Comparison of ENCODE assay signal across 8 mouse cellular contexts in genomic region chr2:58532260-58532850, GRCm38 (mm10). TPM values are rescaled to one million over a fixed set of nuclear protein-coding genes. Genes with fewer than 3 reads are reported as not detected.
DNase-seq lines count a peak whose midpoint lies in the region; ATAC-seq and TF ChIP-seq lines count a peak whose summit lies in the region.

No protein-coding gene starts in this region.

- no peak for TF ChIP-seq POLR2A in limb, embryonic 14.5 days (IDR thresholded peaks at IDR 0.05; ENCODE audit: borderline replicate concordance, extremely low read depth, insufficient read depth, insufficient read length)

- peak; percentile 39 for DNase-seq in 416B (ENCODE audit: low read depth)
- DNase-seq in c-Kit-positive CD71-negative TER-119-negative erythroid progenitor cells, embryonic 14.5 days (ENCODE audit: low read depth): peak; percentile 26
- DNase-seq in kidney, postnatal 0 days (ENCODE audit: low spot score): peak; percentile 94
- peak; percentile 91 for DNase-seq in limb, embryonic 14.5 days (ENCODE audit: low spot score)
- DNase-seq in midbrain, embryonic 14.5 days: peak; percentile 88

- no peaks in the 10 kb centered on the region for H3K27me3 ChIP-seq in forebrain, embryonic 13.5 days
- H3K27me3 ChIP-seq in heart, embryonic 15.5 days: no peaks in the 10 kb centered on the region
- no peaks in the 10 kb centered on the region for H3K27me3 ChIP-seq in kidney, postnatal 0 days (ENCODE audit: insufficient read depth, low read length)
- no peaks in the 10 kb centered on the region for H3K27me3 ChIP-seq in limb, embryonic 14.5 days (ENCODE audit: control insufficient read depth, insufficient read depth, low read length)
- H3K27me3 ChIP-seq in midbrain, embryonic 14.5 days (ENCODE audit: control insufficient read depth, insufficient read depth, low read length): no peaks in the 10 kb centered on the region
- H3K27me3 ChIP-seq in stomach, embryonic 16.5 days (ENCODE audit: control insufficient read depth, insufficient read depth, low read length): no peaks in the 10 kb centered on the region

- H3K4me2 ChIP-seq in forebrain, embryonic 13.5 days: peak overlapping the region; percentile 36
- H3K4me2 ChIP-seq in heart, embryonic 15.5 days: peak overlapping the region; percentile 35
- H3K4me2 ChIP-seq in kidney, postnatal 0 days (ENCODE audit: low read length): peak overlapping the region; percentile 39
- H3K4me2 ChIP-seq in limb, embryonic 14.5 days (replicated peaks; ENCODE audit: low read depth, low read length, severe bottlenecking): peak overlapping the region; percentile 35
- peak overlapping the region; percentile 36 for H3K4me2 ChIP-seq in midbrain, embryonic 14.5 days (ENCODE audit: low read length)
- H3K4me2 ChIP-seq in stomach, embryonic 16.5 days (ENCODE audit: low read depth, low read length): peak overlapping the region; percentile 27

- no peaks in the 10 kb centered on the region for H3K36me3 ChIP-seq in forebrain, embryonic 13.5 days (ENCODE audit: poor library complexity, severe bottlenecking)
- H3K36me3 ChIP-seq in heart, embryonic 15.5 days: no peaks in the 10 kb centered on the region
- no peaks in the 10 kb centered on the region for H3K36me3 ChIP-seq in kidney, postnatal 0 days (ENCODE audit: insufficient read depth, low read length)
- H3K36me3 ChIP-seq in limb, embryonic 14.5 days (ENCODE audit: control insufficient read depth, insufficient read depth, low read length): peaks cover 11% of the 10 kb centered on the region
- no peaks in the 10 kb centered on the region for H3K36me3 ChIP-seq in midbrain, embryonic 14.5 days (ENCODE audit: control insufficient read depth, insufficient read depth, low read length)
- H3K36me3 ChIP-seq in stomach, embryonic 16.5 days (ENCODE audit: control insufficient read depth, insufficient read depth, low read length): no peaks in the 10 kb centered on the region

- WGBS in forebrain, embryonic 13.5 days: 10% methylated on average over 10 of the region's 10 CpGs
- WGBS in heart, embryonic 15.5 days: 16% methylated on average over 10 of the region's 10 CpGs
- 5% methylated on average over 10 of the region's 10 CpGs for WGBS in kidney, postnatal 0 days
- 6% methylated on average over 10 of the region's 10 CpGs for WGBS in limb, embryonic 14.5 days
- WGBS in midbrain, embryonic 14.5 days: 17% methylated on average over 10 of the region's 10 CpGs
- 11% methylated on average over 10 of the region's 10 CpGs for WGBS in stomach, embryonic 16.5 days

- no peak for TF ChIP-seq CTCF in kidney, postnatal 0 days (IDR thresholded peaks at IDR 0.05; ENCODE audit: low read depth)

- 0 out of 2 replicates have a peak overlapping the region, but pooled peaks have one; percentile 9 for H3K4me3 ChIP-seq in forebrain, embryonic 13.5 days
- H3K4me3 ChIP-seq in heart, embryonic 15.5 days: 0 out of 2 replicates have a peak overlapping the region, but pooled peaks have one; percentile 1
- no peak overlapping the region for H3K4me3 ChIP-seq in kidney, postnatal 0 days (replicated peaks; ENCODE audit: low read depth, low read length)
- H3K4me3 ChIP-seq in limb, embryonic 14.5 days (replicated peaks; ENCODE audit: low read length): no peak overlapping the region
- H3K4me3 ChIP-seq in midbrain, embryonic 14.5 days (replicated peaks; ENCODE audit: low read depth, low read length): no peak overlapping the region; the same call in 1 of the 2 replicates
- H3K4me3 ChIP-seq in stomach, embryonic 16.5 days (replicated peaks; ENCODE audit: low read length): 0 out of 2 replicates have a peak overlapping the region, but pooled peaks have one; percentile 1

- H3K9ac ChIP-seq in forebrain, embryonic 13.5 days: no peak overlapping the region
- no peak overlapping the region for H3K9ac ChIP-seq in heart, embryonic 15.5 days
- H3K9ac ChIP-seq in kidney, postnatal 0 days (ENCODE audit: low read depth, low read length): no peak overlapping the region
- no peak overlapping the region for H3K9ac ChIP-seq in limb, embryonic 14.5 days (ENCODE audit: low read depth, low read length, severe bottlenecking)
- no peak overlapping the region for H3K9ac ChIP-seq in midbrain, embryonic 14.5 days (replicated peaks; ENCODE audit: low read length)
- no peak overlapping the region for H3K9ac ChIP-seq in stomach, embryonic 16.5 days (ENCODE audit: low read length)

- H3K9me3 ChIP-seq in forebrain, embryonic 13.5 days (replicated peaks): no peaks in the 10 kb centered on the region
- H3K9me3 ChIP-seq in heart, embryonic 15.5 days (replicated peaks): no peaks in the 10 kb centered on the region
- no peaks in the 10 kb centered on the region for H3K9me3 ChIP-seq in kidney, postnatal 0 days (replicated peaks; ENCODE audit: low read length)
- no peaks in the 10 kb centered on the region for H3K9me3 ChIP-seq in limb, embryonic 14.5 days (ENCODE audit: control insufficient read depth, low read length)
- no peaks in the 10 kb centered on the region for H3K9me3 ChIP-seq in midbrain, embryonic 14.5 days (ENCODE audit: control insufficient read depth, low read length)
- no peaks in the 10 kb centered on the region for H3K9me3 ChIP-seq in stomach, embryonic 16.5 days (replicated peaks; ENCODE audit: control insufficient read depth, low read length)

- ATAC-seq in forebrain, embryonic 13.5 days: peak; percentile 94
- peak; percentile 86 for ATAC-seq in heart, embryonic 15.5 days (replicated peaks; ENCODE audit: insufficient number of reproducible peaks, insufficient read depth, low FRiP score, low read depth)
- ATAC-seq in kidney, postnatal 0 days (replicated peaks; ENCODE audit: low FRiP score, low read depth): peak; percentile 86
- ATAC-seq in limb, embryonic 14.5 days (ENCODE audit: low FRiP score, low read depth): peak; percentile 85
- peak; percentile 89 for ATAC-seq in midbrain, embryonic 14.5 days (ENCODE audit: low FRiP score, low TSS enrichment)
- peak; percentile 88 for ATAC-seq in stomach, embryonic 16.5 days (ENCODE audit: insufficient read depth, low FRiP score)

- H3K27ac ChIP-seq in forebrain, embryonic 13.5 days: peak overlapping the region; percentile 77
- peak overlapping the region; percentile 76 for H3K27ac ChIP-seq in heart, embryonic 15.5 days
- peak overlapping the region; percentile 15; the same call in 1 of the 2 replicates for H3K27ac ChIP-seq in kidney, postnatal 0 days
- H3K27ac ChIP-seq in limb, embryonic 14.5 days (replicated peaks; ENCODE audit: low read depth, low read length): peak overlapping the region; percentile 34
- peak overlapping the region; percentile 62 for H3K27ac ChIP-seq in midbrain, embryonic 14.5 days (replicated peaks; ENCODE audit: low read depth, low read length)
- peak overlapping the region; percentile 81 for H3K27ac ChIP-seq in stomach, embryonic 16.5 days (ENCODE audit: low read length)

- H3K4me1 ChIP-seq in forebrain, embryonic 13.5 days: peaks cover 63% of the 10 kb centered on the region
- peaks cover 90% of the 10 kb centered on the region for H3K4me1 ChIP-seq in heart, embryonic 15.5 days (replicated peaks)
- peaks cover 37% of the 10 kb centered on the region for H3K4me1 ChIP-seq in kidney, postnatal 0 days (replicated peaks; ENCODE audit: insufficient read depth, low read length)
- H3K4me1 ChIP-seq in limb, embryonic 14.5 days (ENCODE audit: control insufficient read depth, insufficient read depth, low read length): peaks cover 43% of the 10 kb centered on the region
- peaks cover 45% of the 10 kb centered on the region for H3K4me1 ChIP-seq in midbrain, embryonic 14.5 days (ENCODE audit: control insufficient read depth, insufficient read depth, low read length)
- H3K4me1 ChIP-seq in stomach, embryonic 16.5 days (ENCODE audit: control insufficient read depth, insufficient read depth, low read length): peaks cover 43% of the 10 kb centered on the region

RNA-seq across cellular contexts. Expression of gene Acvr1, which starts 34.6 kb away (rescaled TPM):
- polyA plus RNA-seq in forebrain, embryonic 13.5 days (2015; fragmentation: Nextera tagmentation; extraction: Ambion mirVana): 4.5 and 4.6 TPM in 2 replicates
- polyA plus RNA-seq in heart, embryonic 15.5 days (2015; fragmentation: Nextera tagmentation; extraction: Ambion mirVana): 8.6 and 8.8 TPM in 2 replicates
- polyA plus RNA-seq in kidney, postnatal 0 days (2015; fragmentation: Nextera tagmentation; extraction: Ambion mirVana): 5.4 and 5.5 TPM in 2 replicates
- polyA plus RNA-seq in limb, embryonic 14.5 days (2012; rRNA removed): 30.0 and 30.3 TPM in 2 replicates
- polyA plus RNA-seq in limb, embryonic 14.5 days (2014; fragmentation: Nextera tagmentation; extraction: Ambion mirVana): 13.2 and 13.7 TPM in 2 replicates
- 5.6 and 7.5 TPM in 2 replicates for polyA plus RNA-seq in midbrain, embryonic 14.5 days (2014; fragmentation: Nextera tagmentation; extraction: Ambion mirVana)
- 5.9 and 6.8 TPM in 2 replicates for polyA plus RNA-seq in stomach, embryonic 16.5 days (2015; fragmentation: Nextera tagmentation; extraction: Ambion mirVana)

RNA-seq across cellular contexts. Expression of gene Upp2, which starts 34.7 kb away (rescaled TPM):
- 9.0 and 9.3 TPM in 2 replicates for polyA plus RNA-seq in forebrain, embryonic 13.5 days (2015; fragmentation: Nextera tagmentation; extraction: Ambion mirVana)
- polyA plus RNA-seq in heart, embryonic 15.5 days (2015; fragmentation: Nextera tagmentation; extraction: Ambion mirVana): 5.2 and 7.5 TPM in 2 replicates
- 9.6 and 10.4 TPM in 2 replicates for polyA plus RNA-seq in kidney, postnatal 0 days (2015; fragmentation: Nextera tagmentation; extraction: Ambion mirVana)
- 9.6 and 12.3 TPM in 2 replicates for polyA plus RNA-seq in limb, embryonic 14.5 days (2012; rRNA removed)
- 9.3 and 12.0 TPM in 2 replicates for polyA plus RNA-seq in limb, embryonic 14.5 days (2014; fragmentation: Nextera tagmentation; extraction: Ambion mirVana)
- 14.1 and 14.4 TPM in 2 replicates for polyA plus RNA-seq in midbrain, embryonic 14.5 days (2014; fragmentation: Nextera tagmentation; extraction: Ambion mirVana)
- polyA plus RNA-seq in stomach, embryonic 16.5 days (2015; fragmentation: Nextera tagmentation; extraction: Ambion mirVana): 5.5 and 6.8 TPM in 2 replicates

Comparison
In these comparisons a context has a peak if more than half of its experiments do, and no peak if none do; other contexts are left out.
1. DNase-seq: peak in every context shown above with its lines; median percentile 94 in kidney, postnatal 0 days; 91 in limb, embryonic 14.5 days; 88 in midbrain, embryonic 14.5 days; 39 in 416B; 26 in c-Kit-positive CD71-negative TER-119-negative erythroid progenitor cells, embryonic 14.5 days.
2. H3K27ac ChIP-seq: peak in every context shown above with its lines; median percentile 81 in stomach, embryonic 16.5 days; 77 in forebrain, embryonic 13.5 days; 76 in heart, embryonic 15.5 days; 62 in midbrain, embryonic 14.5 days; 34 in limb, embryonic 14.5 days; 15 in kidney, postnatal 0 days.
3. H3K4me3 ChIP-seq: peak in forebrain, embryonic 13.5 days (single experiment), heart, embryonic 15.5 days (single experiment) and stomach, embryonic 16.5 days (single experiment); none in kidney, postnatal 0 days (single experiment), limb, embryonic 14.5 days (single experiment) and midbrain, embryonic 14.5 days (single experiment).
4. Peak in every context shown above with its lines, with median percentiles within 50 percentile points of each other: ATAC-seq and H3K4me2 ChIP-seq.